Mouse (Mus musculus) spleen, adult 2 months (tissue): ENCODE results near the gene Car14.

Experiments
- CTCF ChIP-seq: fragments of 200-500 bp; IDR thresholded peaks from 2 replicates; pipeline ENCODE4 v1.5.1; 2011; ENCODE audit warnings: mild to moderate bottlenecking, inconsistent platforms; ENCODE audit not compliant: insufficient read depth, insufficient read length, insufficient replicate concordance; ENCODE audit errors: extremely low read depth
- POLR2A ChIP-seq: fragments of 200-500 bp; IDR thresholded peaks from 2 replicates; pipeline ENCODE4 v1.6.1; 2011; ENCODE audit warnings: low read depth, low read length, inconsistent platforms

DNA sequence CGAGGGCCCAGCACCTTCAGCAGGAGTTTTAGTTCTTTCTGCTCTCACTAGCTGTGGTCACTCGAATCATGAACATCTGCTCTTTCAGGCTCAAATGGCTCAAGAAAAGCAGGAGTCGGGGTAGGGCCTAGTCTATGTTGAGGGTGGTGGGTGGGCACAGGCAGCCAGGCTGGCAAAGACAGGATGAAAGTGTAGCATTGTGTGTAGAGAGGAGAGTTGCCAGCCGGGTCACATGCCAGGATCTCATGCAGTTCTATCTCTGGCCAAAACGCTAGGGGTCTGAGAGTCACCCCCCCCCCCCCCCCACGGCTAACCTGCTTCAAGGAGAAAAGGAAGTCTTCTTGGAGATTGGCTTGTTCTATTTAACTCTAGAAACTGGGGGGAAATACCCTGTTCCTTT, 1.8 kb downstream of the Car14 start:
- TF ChIP-seq CTCF, result no peak
- TF ChIP-seq POLR2A, result no peak
